In the genomic region with DNA sequence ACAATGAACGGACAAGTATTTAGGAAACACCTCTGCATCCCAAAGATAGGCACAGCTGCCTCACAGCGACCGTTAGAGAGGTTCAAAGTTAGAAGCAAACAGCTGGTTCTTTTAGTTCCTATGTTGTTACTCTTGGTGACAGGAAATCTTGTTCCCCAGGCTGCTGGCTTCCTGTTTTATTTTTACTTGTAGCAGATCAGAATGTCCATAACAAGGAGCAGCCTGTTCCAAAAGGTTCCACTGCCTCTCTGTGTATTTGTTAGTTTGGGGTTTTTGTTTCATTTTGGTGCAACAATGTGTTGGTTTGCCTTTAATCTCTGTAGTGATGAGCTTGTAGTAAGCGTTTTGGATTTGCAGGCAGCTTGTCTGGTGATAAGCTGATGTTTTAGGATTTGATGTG, we compare ENCODE assay signal across 9 mouse cellular contexts. TPM values are rescaled to one million over a fixed set of nuclear protein-coding genes. Genes with fewer than 3 reads are reported as not detected.
DNase-seq lines count a peak whose midpoint lies in the region; ATAC-seq and TF ChIP-seq lines count a peak whose summit lies in the region.
"Had no signal": no experiment of that assay in that cellular context is flagged by ENCODE, and none has a peak within 500 bp of the region (broad histone marks: within the 10 kb centered on the region; RNA-seq: fewer than 3 reads in every experiment).

No protein-coding gene starts in this region.

- H3K4me3 ChIP-seq in megakaryocyte, embryonic 14.5 days (replicated peaks): peak overlapping the region; percentile 87
- no peak overlapping the region for H3K4me3 ChIP-seq in embryonic facial prominence, embryonic 15.5 days (replicated peaks)
- H3K4me3 ChIP-seq in liver, embryonic 12.5 days: no peak overlapping the region
- no peak overlapping the region for H3K4me3 ChIP-seq in thymus, adult 2 months (ENCODE audit: control insufficient read depth, insufficient read depth, low read length)

- no peaks in the 10 kb centered on the region for H3K9me3 ChIP-seq in megakaryocyte, embryonic 14.5 days
- no peaks in the 10 kb centered on the region for H3K9me3 ChIP-seq in embryonic facial prominence, embryonic 15.5 days (replicated peaks)
- H3K9me3 ChIP-seq in liver, embryonic 12.5 days (replicated peaks): no peaks in the 10 kb centered on the region

- no peak for TF ChIP-seq CTCF in thymus, adult 2 months (IDR thresholded peaks at IDR 0.05; ENCODE audit: borderline replicate concordance, control insufficient read depth, extremely low read depth, insufficient read depth, low read length, poor library complexity)

- WGBS in embryonic facial prominence, embryonic 15.5 days: 52% methylated on average over 4 of the region's 4 CpGs
- WGBS in liver, embryonic 12.5 days (ENCODE audit: insufficient replicate concordance): 30% methylated on average over 4 of the region's 4 CpGs
- 3% methylated on average over 4 of the region's 4 CpGs for WGBS in thymus, adult 2 months

- no peak for ATAC-seq in megakaryocyte, adult 5-6 weeks (ENCODE audit: poor library complexity, severe bottlenecking)
- ATAC-seq in embryonic facial prominence, embryonic 15.5 days (ENCODE audit: insufficient number of reproducible peaks, low FRiP score, low TSS enrichment, low read depth): no peak
- ATAC-seq in liver, embryonic 12.5 days: no peak

- H3K27me3 ChIP-seq in megakaryocyte, embryonic 14.5 days (replicated peaks): no peaks in the 10 kb centered on the region
- H3K27me3 ChIP-seq in embryonic facial prominence, embryonic 15.5 days: no peaks in the 10 kb centered on the region
- no peaks in the 10 kb centered on the region for H3K27me3 ChIP-seq in liver, embryonic 12.5 days (replicated peaks)
- H3K27me3 ChIP-seq in thymus, adult 2 months (ENCODE audit: control insufficient read depth, insufficient read depth, low read length): no peaks in the 10 kb centered on the region

- no peak overlapping the region for H3K9ac ChIP-seq in embryonic facial prominence, embryonic 15.5 days
- H3K9ac ChIP-seq in liver, embryonic 12.5 days: no peak overlapping the region

- DNase-seq in thymus, adult 2 months: peak; percentile 57
- DNase-seq in cerebellum, adult 8-10 months: no peak
- DNase-seq in frontal cortex, postnatal 25 days (ENCODE audit: low spot score in 2 of 2): no peak
- DNase-seq in frontal cortex, postnatal 10 days (ENCODE audit: low spot score in 2 of 2): no peak

- H3K27ac ChIP-seq in embryonic facial prominence, embryonic 15.5 days (replicated peaks): peak overlapping the region; percentile 18
- peak overlapping the region; percentile 60 for H3K27ac ChIP-seq in liver, embryonic 12.5 days
- H3K27ac ChIP-seq in thymus, adult 2 months (ENCODE audit: control insufficient read depth, insufficient read depth, low read length): peak overlapping the region; percentile 95

- no peak for TF ChIP-seq POLR2A in thymus, adult 2 months (IDR thresholded peaks at IDR 0.05; ENCODE audit: control insufficient read depth, extremely low read depth, insufficient read depth, low read length, poor library complexity)

- peaks cover 63% of the 10 kb centered on the region for H3K36me3 ChIP-seq in megakaryocyte, embryonic 14.5 days (replicated peaks; ENCODE audit: low read length)
- H3K36me3 ChIP-seq in embryonic facial prominence, embryonic 15.5 days: peaks cover 32% of the 10 kb centered on the region
- H3K36me3 ChIP-seq in liver, embryonic 12.5 days: peaks cover 30% of the 10 kb centered on the region
- H3K36me3 ChIP-seq in thymus, adult 2 months (ENCODE audit: control insufficient read depth, insufficient read depth, low read length): peaks cover 13% of the 10 kb centered on the region; the same call in 1 of the 2 replicates

- H3K4me1 ChIP-seq in megakaryocyte, embryonic 14.5 days: peaks cover 95% of the 10 kb centered on the region
- H3K4me1 ChIP-seq in embryonic facial prominence, embryonic 15.5 days: peaks cover 40% of the 10 kb centered on the region
- H3K4me1 ChIP-seq in liver, embryonic 12.5 days: peaks cover 93% of the 10 kb centered on the region
- peaks cover 62% of the 10 kb centered on the region for H3K4me1 ChIP-seq in thymus, adult 2 months (replicated peaks; ENCODE audit: control insufficient read depth, insufficient read depth, low read length)

- H3K4me2 ChIP-seq in embryonic facial prominence, embryonic 15.5 days (replicated peaks): no peak overlapping the region
- H3K4me2 ChIP-seq in liver, embryonic 12.5 days: peak overlapping the region; percentile 24; the same call in 1 of the 2 replicates

RNA-seq across cellular contexts. Expression of gene Cd164l2, which starts 37.6 kb away (rescaled TPM):
- polyA plus RNA-seq in megakaryocyte, embryonic 14.5 days (2012; ENCODE audit: insufficient read depth, low replicate concordance): 1.7 and 2.5 TPM in 2 replicates
- not detected in 2 replicates for total RNA-seq in megakaryocyte, adult 5-6 weeks (2015)
- total RNA-seq in megakaryocyte, adult 5-6 weeks (2017): not detected in 2 replicates
- polyA plus RNA-seq in embryonic facial prominence, embryonic 15.5 days (2015; fragmentation: Nextera tagmentation; extraction: Ambion mirVana): 8.8 and 9.3 TPM in 2 replicates
- polyA plus RNA-seq in liver, embryonic 12.5 days (2016; fragmentation: Nextera tagmentation; extraction: Ambion mirVana): 0.12 and 0.26 TPM in 2 replicates
- polyA plus RNA-seq in thymus, adult 2 months (2012; rRNA removed): 0.90 and 1.1 TPM in 2 replicates

RNA-seq across cellular contexts. Expression of gene Gpr3, which starts 38.0 kb away (rescaled TPM):
- polyA plus RNA-seq in megakaryocyte, embryonic 14.5 days (2012; ENCODE audit: insufficient read depth, low replicate concordance): not detected in 2 replicates
- total RNA-seq in megakaryocyte, adult 5-6 weeks (2015): 0.21 TPM in 1 of 2 replicates, not detected in the other
- total RNA-seq in megakaryocyte, adult 5-6 weeks (2017): not detected in 2 replicates
- 0.07 and 0.24 TPM in 2 replicates for polyA plus RNA-seq in embryonic facial prominence, embryonic 15.5 days (2015; fragmentation: Nextera tagmentation; extraction: Ambion mirVana)
- polyA plus RNA-seq in liver, embryonic 12.5 days (2016; fragmentation: Nextera tagmentation; extraction: Ambion mirVana): not detected in 2 replicates
- 0.15 TPM in 1 of 2 replicates, not detected in the other for polyA plus RNA-seq in thymus, adult 2 months (2012; rRNA removed)
- total RNA-seq: gastrocnemius, adult 8-10 months had no signal

RNA-seq across cellular contexts. Expression of gene Wasf2, which starts 44.1 kb away (rescaled TPM):
- 43.7 and 76.2 TPM in 2 replicates for polyA plus RNA-seq in megakaryocyte, embryonic 14.5 days (2012; ENCODE audit: insufficient read depth, low replicate concordance)
- total RNA-seq in megakaryocyte, adult 5-6 weeks (2015): 226 and 236 TPM in 2 replicates
- 56.9 and 75.4 TPM in 2 replicates for total RNA-seq in megakaryocyte, adult 5-6 weeks (2017)
- polyA plus RNA-seq in embryonic facial prominence, embryonic 15.5 days (2015; fragmentation: Nextera tagmentation; extraction: Ambion mirVana): 116 and 118 TPM in 2 replicates
- 35.9 and 42.2 TPM in 2 replicates for polyA plus RNA-seq in liver, embryonic 12.5 days (2016; fragmentation: Nextera tagmentation; extraction: Ambion mirVana)
- 163 and 186 TPM in 2 replicates for polyA plus RNA-seq in thymus, adult 2 months (2012; rRNA removed)

Comparison
In these comparisons a context has a peak if more than half of its experiments do, and no peak if none do; other contexts are left out.
1. H3K27ac ChIP-seq: peak in every context shown above with its lines; median percentile 95 in thymus, adult 2 months; 60 in liver, embryonic 12.5 days; 18 in embryonic facial prominence, embryonic 15.5 days.